Mouse (Mus musculus): ENCODE measurements around the gene Fam19a2. TPM values are rescaled to one million over a fixed set of nuclear protein-coding genes. Genes with fewer than 3 reads are reported as not detected.

The Fam19a2 gene
- total and polyA plus RNA-seq, 2 experiments from 2014 or later: 70.8 to 146 TPM

- H3K27me3 ChIP-seq (ENCODE audit: insufficient read depth, low read length): no peaks in the 10 kb centered on the region
- 72% methylated on average over 1 of the region's 1 CpGs for WGBS
- no peak overlapping the region for H3K9ac ChIP-seq (replicated peaks; ENCODE audit: low read length, poor library complexity, severe bottlenecking)
- no peaks in the 10 kb centered on the region for H3K9me3 ChIP-seq (ENCODE audit: low read length)
- H3K27ac ChIP-seq (ENCODE audit: low read depth, low read length): no peak overlapping the region
- DNase-seq (ENCODE audit: low spot score) (no peak), ATAC-seq (ENCODE audit: low FRiP score) (no peak)
- no peaks in the 10 kb centered on the region for H3K36me3 ChIP-seq (ENCODE audit: insufficient read depth, low read length)
- no peak for TF ChIP-seq CTCF (IDR thresholded peaks at IDR 0.05)
- peaks cover 9% of the 10 kb centered on the region; the same call in 1 of the 2 replicates for H3K4me1 ChIP-seq (ENCODE audit: insufficient read depth, low read length)
- H3K4me3 ChIP-seq (ENCODE audit: low read depth, low read length): no peak overlapping the region
- no peak overlapping the region for H3K4me2 ChIP-seq (ENCODE audit: low read depth, low read length, poor library complexity, severe bottlenecking)
Measured at GRCm38 (mm10) chr10:123420249-123420648, 156.5 kb downstream of the Fam19a2 start.

DNA sequence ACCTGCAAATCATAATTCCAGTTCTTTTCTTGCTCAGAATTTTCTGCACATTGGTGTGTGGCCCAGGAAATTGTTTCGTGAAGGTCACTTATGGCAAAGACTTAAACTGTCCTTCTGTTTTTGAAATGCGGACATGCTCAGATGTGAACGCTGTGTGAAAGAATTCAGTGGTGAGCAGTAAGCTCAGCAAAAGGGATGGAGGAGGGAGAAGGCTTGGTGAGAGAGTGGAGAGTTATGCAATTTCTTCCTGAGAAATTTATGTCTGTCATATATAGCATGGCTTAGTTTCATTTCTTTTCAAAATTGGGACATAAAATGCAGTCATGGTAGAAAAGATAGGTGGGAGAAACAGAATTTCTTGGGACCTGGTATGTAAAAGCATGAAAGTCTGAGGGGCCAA, 160.7 kb downstream of the Fam19a2 start:
- 92% methylated on average over 3 of the region's 3 CpGs for WGBS
- Histone ChIP-seq H3K4me1 (ENCODE audit: insufficient read depth, low read length) (no peaks in the 10 kb centered on the region), H3K27me3 (ENCODE audit: insufficient read depth, low read length) (no peaks in the 10 kb centered on the region), H3K4me2 (ENCODE audit: low read depth, low read length, poor library complexity, severe bottlenecking) (no peak overlapping the region), H3K27ac (ENCODE audit: low read depth, low read length) (no peak overlapping the region), H3K9me3 (ENCODE audit: low read length) (no peaks in the 10 kb centered on the region), H3K4me3 (ENCODE audit: low read depth, low read length) (no peak overlapping the region), H3K36me3 (ENCODE audit: insufficient read depth, low read length) (no peaks in the 10 kb centered on the region), H3K9ac (replicated peaks; ENCODE audit: low read length, poor library complexity, severe bottlenecking) (no peak overlapping the region)
- DNase-seq (ENCODE audit: low spot score): no peak
- TF ChIP-seq CTCF (IDR thresholded peaks at IDR 0.05): no peak
- ATAC-seq (ENCODE audit: low FRiP score): no peak

- TF ChIP-seq CTCF (IDR thresholded peaks at IDR 0.05): no peak
- 75% methylated on average over 8 of the region's 8 CpGs for WGBS
- Histone ChIP-seq H3K36me3 (ENCODE audit: insufficient read depth, low read length) (no peaks in the 10 kb centered on the region), H3K27ac (ENCODE audit: low read depth, low read length) (no peak overlapping the region), H3K4me3 (ENCODE audit: low read depth, low read length) (no peak overlapping the region), H3K27me3 (ENCODE audit: insufficient read depth, low read length) (no peaks in the 10 kb centered on the region), H3K9me3 (ENCODE audit: low read length) (no peaks in the 10 kb centered on the region), H3K4me2 (ENCODE audit: low read depth, low read length, poor library complexity, severe bottlenecking) (no peak overlapping the region), H3K4me1 (ENCODE audit: insufficient read depth, low read length) (no peaks in the 10 kb centered on the region), H3K9ac (replicated peaks; ENCODE audit: low read length, poor library complexity, severe bottlenecking) (no peak overlapping the region)
- ATAC-seq (ENCODE audit: low FRiP score) (no peak), DNase-seq (ENCODE audit: low spot score) (peak; percentile 19)
Measured at GRCm38 (mm10) chr10:123426527-123427363, 162.9 kb downstream of the Fam19a2 start.

DNA sequence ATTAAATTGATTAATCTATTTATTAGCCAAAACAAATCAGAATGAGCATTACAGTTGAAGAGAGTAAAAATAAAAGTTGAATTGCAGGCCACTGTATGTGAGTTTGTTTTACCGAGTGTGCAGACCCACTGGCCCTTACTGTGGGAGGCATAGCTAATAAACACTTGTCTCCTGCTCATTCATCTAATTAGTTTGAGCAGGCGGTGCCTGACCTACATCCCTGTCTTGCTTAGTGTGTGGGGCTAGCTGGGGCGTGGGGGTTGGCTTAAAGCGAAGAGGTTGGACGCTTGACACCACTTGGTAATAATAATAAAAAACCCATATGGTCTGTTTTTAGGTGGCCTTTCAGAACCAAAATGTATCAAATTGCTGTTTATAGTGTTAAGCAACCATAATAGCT, 167.8 kb downstream of the Fam19a2 start:
- WGBS: 89% methylated on average over 5 of the region's 5 CpGs
- H3K4me1 ChIP-seq (ENCODE audit: insufficient read depth, low read length): no peaks in the 10 kb centered on the region
- ATAC-seq (ENCODE audit: low FRiP score) (no peak), DNase-seq (ENCODE audit: low spot score) (no peak)
- no peak overlapping the region for H3K9ac ChIP-seq (replicated peaks; ENCODE audit: low read length, poor library complexity, severe bottlenecking)
- no peak overlapping the region for H3K4me3 ChIP-seq (ENCODE audit: low read depth, low read length)
- H3K27ac ChIP-seq (ENCODE audit: low read depth, low read length): no peak overlapping the region
- H3K9me3 ChIP-seq (ENCODE audit: low read length): no peaks in the 10 kb centered on the region
- H3K27me3 ChIP-seq (ENCODE audit: insufficient read depth, low read length): no peaks in the 10 kb centered on the region
- no peak overlapping the region for H3K4me2 ChIP-seq (ENCODE audit: low read depth, low read length, poor library complexity, severe bottlenecking)
- TF ChIP-seq CTCF (IDR thresholded peaks at IDR 0.05): no peak
- no peaks in the 10 kb centered on the region for H3K36me3 ChIP-seq (ENCODE audit: insufficient read depth, low read length)

DNA sequence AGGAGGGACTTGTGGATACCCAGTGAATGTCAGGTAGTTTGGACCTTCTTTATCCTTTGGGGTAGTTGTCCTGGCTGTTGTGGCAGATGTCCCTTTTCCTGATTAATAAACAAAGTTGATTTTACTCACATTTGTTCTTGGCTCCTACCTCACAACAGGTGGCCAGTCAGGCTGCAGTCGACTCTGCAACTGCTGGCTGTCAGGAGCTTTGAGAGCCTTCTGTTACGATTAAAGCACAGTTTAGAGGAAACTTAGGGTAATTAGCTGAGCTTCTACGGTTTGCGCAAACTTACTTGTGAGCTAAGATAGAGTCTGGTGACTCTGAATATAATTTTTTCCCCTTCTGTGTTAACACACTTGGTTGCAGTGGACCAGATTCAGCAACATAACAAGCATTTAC, 173.8 kb downstream of the Fam19a2 start:
- Histone ChIP-seq H3K9ac (replicated peaks; ENCODE audit: low read length, poor library complexity, severe bottlenecking) (no peak overlapping the region), H3K27me3 (ENCODE audit: insufficient read depth, low read length) (no peaks in the 10 kb centered on the region), H3K27ac (ENCODE audit: low read depth, low read length) (no peak overlapping the region), H3K4me1 (ENCODE audit: insufficient read depth, low read length) (no peaks in the 10 kb centered on the region), H3K4me3 (ENCODE audit: low read depth, low read length) (no peak overlapping the region), H3K9me3 (ENCODE audit: low read length) (no peaks in the 10 kb centered on the region), H3K4me2 (ENCODE audit: low read depth, low read length, poor library complexity, severe bottlenecking) (no peak overlapping the region), H3K36me3 (ENCODE audit: insufficient read depth, low read length) (no peaks in the 10 kb centered on the region)
- DNase-seq (ENCODE audit: low spot score) (no peak), ATAC-seq (ENCODE audit: low FRiP score) (no peak)
- TF ChIP-seq CTCF (IDR thresholded peaks at IDR 0.05): no peak
- WGBS: 72% methylated on average over 4 of the region's 4 CpGs

- no peak for ATAC-seq (ENCODE audit: low FRiP score)
- peak; percentile 51 for DNase-seq (ENCODE audit: low spot score)
- 90% methylated on average over 1 of the region's 1 CpGs for WGBS
- H3K9me3 ChIP-seq (ENCODE audit: low read length): no peaks in the 10 kb centered on the region
- no peak overlapping the region for H3K4me3 ChIP-seq (ENCODE audit: low read depth, low read length)
- no peaks in the 10 kb centered on the region for H3K27me3 ChIP-seq (ENCODE audit: insufficient read depth, low read length)
- H3K9ac ChIP-seq (replicated peaks; ENCODE audit: low read length, poor library complexity, severe bottlenecking): no peak overlapping the region
- TF ChIP-seq CTCF (IDR thresholded peaks at IDR 0.05): peak; percentile 71
- no peaks in the 10 kb centered on the region for H3K36me3 ChIP-seq (ENCODE audit: insufficient read depth, low read length)
- no peak overlapping the region for H3K27ac ChIP-seq (ENCODE audit: low read depth, low read length)
- no peak overlapping the region for H3K4me2 ChIP-seq (ENCODE audit: low read depth, low read length, poor library complexity, severe bottlenecking)
- H3K4me1 ChIP-seq (ENCODE audit: insufficient read depth, low read length): no peaks in the 10 kb centered on the region
Measured at GRCm38 (mm10) chr10:123456800-123457199, 193.0 kb downstream of the Fam19a2 start.

All from midbrain, postnatal 0 days (tissue).